8 mouse cellular contexts compared by ENCODE assay signal in the genomic region with DNA sequence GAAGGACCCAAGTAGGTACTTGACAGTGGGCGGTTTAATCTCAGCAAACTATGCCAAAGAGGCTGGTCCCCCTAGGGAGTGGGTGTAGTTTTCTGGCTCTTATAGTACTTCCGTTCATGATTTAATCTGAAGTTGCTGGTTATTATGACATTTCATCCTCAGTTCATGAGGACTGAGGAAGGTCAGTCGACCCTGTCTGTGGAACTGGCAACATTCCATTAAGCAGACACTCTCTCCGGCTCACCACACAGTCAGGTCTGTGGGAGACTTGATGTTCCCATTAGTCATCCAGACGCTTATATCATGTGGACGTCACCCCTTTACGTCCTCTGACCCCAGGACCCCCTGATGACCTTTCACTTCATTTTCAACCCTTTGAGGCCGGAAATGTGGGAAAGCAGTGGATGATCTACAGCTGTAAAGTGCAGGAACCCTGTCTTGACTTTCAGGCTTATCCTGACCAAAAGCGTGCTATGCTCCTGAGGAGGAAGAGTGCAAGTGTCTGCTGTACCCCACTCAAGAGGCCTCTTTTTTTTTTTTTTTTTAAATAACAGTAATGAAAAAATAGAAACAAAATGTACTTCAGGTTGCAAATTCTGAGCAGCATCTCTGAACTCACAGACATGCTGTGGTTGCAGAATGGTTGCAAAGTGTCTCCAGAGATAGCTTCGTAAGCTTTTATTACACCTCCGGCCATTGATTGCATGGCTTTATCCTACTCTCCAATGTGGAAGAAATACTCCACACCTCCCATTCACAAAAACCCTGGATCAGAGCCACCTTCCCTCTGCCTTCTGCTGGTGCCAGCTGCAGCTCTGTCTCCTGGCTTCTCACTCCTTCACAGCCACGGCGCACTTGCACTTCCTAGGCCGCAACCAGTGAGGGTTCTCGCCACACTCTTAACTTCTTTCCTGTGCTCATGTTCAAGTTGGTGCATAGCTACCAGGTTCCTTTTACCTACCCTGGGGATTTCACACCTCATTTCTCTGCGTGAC.
DNase-seq lines count a peak whose midpoint lies in the region; ATAC-seq lines count a peak whose summit lies in the region.

No protein-coding gene starts in this region.

- ATAC-seq in midbrain, embryonic 14.5 days (ENCODE audit: low FRiP score, low TSS enrichment): no peak
- no peak for ATAC-seq in midbrain, embryonic 15.5 days (replicated peaks)
- ATAC-seq in neural tube, embryonic 14.5 days (ENCODE audit: low read depth): peak; percentile 62; the same call in 1 of the 2 replicates

- no peaks in the 10 kb centered on the region for H3K36me3 ChIP-seq in midbrain, embryonic 14.5 days (ENCODE audit: control insufficient read depth, insufficient read depth, low read length)
- no peaks in the 10 kb centered on the region for H3K36me3 ChIP-seq in midbrain, embryonic 15.5 days (replicated peaks)
- H3K36me3 ChIP-seq in neural tube, embryonic 14.5 days (ENCODE audit: control insufficient read depth, insufficient read depth, low read length): no peaks in the 10 kb centered on the region

- H3K27ac ChIP-seq in midbrain, embryonic 14.5 days (replicated peaks; ENCODE audit: low read depth, low read length): no peak overlapping the region
- H3K27ac ChIP-seq in midbrain, embryonic 15.5 days: no peak overlapping the region
- no peak overlapping the region for H3K27ac ChIP-seq in neural tube, embryonic 14.5 days (ENCODE audit: low read depth, low read length)

- no peak overlapping the region for H3K4me3 ChIP-seq in midbrain, embryonic 14.5 days (replicated peaks; ENCODE audit: low read depth, low read length)
- no peak overlapping the region for H3K4me3 ChIP-seq in midbrain, embryonic 15.5 days
- H3K4me3 ChIP-seq in neural tube, embryonic 14.5 days (ENCODE audit: low read depth, low read length): no peak overlapping the region

- no peaks in the 10 kb centered on the region for H3K4me1 ChIP-seq in midbrain, embryonic 14.5 days (ENCODE audit: control insufficient read depth, insufficient read depth, low read length)
- H3K4me1 ChIP-seq in midbrain, embryonic 15.5 days: no peaks in the 10 kb centered on the region
- H3K4me1 ChIP-seq in neural tube, embryonic 14.5 days (ENCODE audit: control insufficient read depth, insufficient read depth, low read length): no peaks in the 10 kb centered on the region

- no peak overlapping the region for H3K4me2 ChIP-seq in midbrain, embryonic 14.5 days (ENCODE audit: low read length)
- H3K4me2 ChIP-seq in midbrain, embryonic 15.5 days: no peak overlapping the region
- H3K4me2 ChIP-seq in neural tube, embryonic 14.5 days (ENCODE audit: low read depth, low read length): no peak overlapping the region

- no peaks in the 10 kb centered on the region for H3K27me3 ChIP-seq in midbrain, embryonic 14.5 days (ENCODE audit: control insufficient read depth, insufficient read depth, low read length)
- H3K27me3 ChIP-seq in midbrain, embryonic 15.5 days (replicated peaks): no peaks in the 10 kb centered on the region
- no peaks in the 10 kb centered on the region for H3K27me3 ChIP-seq in neural tube, embryonic 14.5 days (ENCODE audit: control insufficient read depth, insufficient read depth, low read length)

- WGBS in midbrain, embryonic 14.5 days: 80% methylated on average over 16 of the region's 16 CpGs
- 81% methylated on average over 16 of the region's 16 CpGs for WGBS in midbrain, embryonic 15.5 days
- 51% methylated on average over 16 of the region's 16 CpGs for WGBS in neural tube, embryonic 14.5 days

- peak; percentile 7 for DNase-seq in adrenal gland, adult 2 months
- no peak for DNase-seq in adrenal gland, postnatal 25 days
- peak; percentile 35 for DNase-seq in midbrain, embryonic 14.5 days
- peak; percentile 54 to 63 for DNase-seq in kidney, postnatal 25 days
- no peak for DNase-seq in thymus, postnatal 4 days
- DNase-seq in thymus, postnatal 0 days (ENCODE audit: low spot score): no peak

- no peak overlapping the region for H3K9ac ChIP-seq in midbrain, embryonic 14.5 days (replicated peaks; ENCODE audit: low read length)
- no peak overlapping the region for H3K9ac ChIP-seq in midbrain, embryonic 15.5 days
- H3K9ac ChIP-seq in neural tube, embryonic 14.5 days (replicated peaks; ENCODE audit: low read depth, low read length): no peak overlapping the region

- no peaks in the 10 kb centered on the region for H3K9me3 ChIP-seq in midbrain, embryonic 14.5 days (ENCODE audit: control insufficient read depth, low read length)
- H3K9me3 ChIP-seq in midbrain, embryonic 15.5 days: no peaks in the 10 kb centered on the region
- H3K9me3 ChIP-seq in neural tube, embryonic 14.5 days (ENCODE audit: control insufficient read depth, low read length): no peaks in the 10 kb centered on the region

Comparison
In these comparisons a context has a peak if more than half of its experiments do, and no peak if none do; other contexts are left out.
1. DNase-seq: peak in adrenal gland, adult 2 months (single experiment), midbrain, embryonic 14.5 days (single experiment) and kidney, postnatal 25 days (2 of 2); none in adrenal gland, postnatal 25 days (single experiment), thymus, postnatal 4 days (single experiment) and thymus, postnatal 0 days (single experiment).